Mouse (Mus musculus) adrenal gland (tissue): ENCODE measurements around the gene Cd46.

ENCODE experiments used
- microRNA-seq, 2 experiments: library from miRNA; unstranded; fragments of <30 nt; microRNA quantifications; one replicate each; pipeline ENCODE4; 2019

The Cd46 gene

Small RNA genes lying within 50 kb of the gene (microRNA-seq; reads per million reads assigned to microRNA genes)
- gene Mir29b-2 (25.9 to 30.3 reads per million in 2 experiments), gene Mir29c (899 to 1,116 reads per million in 2 experiments)
